Mouse (Mus musculus) cerebellum, postnatal 4 days (tissue): ENCODE data around the gene Ift122.
A peak's percentile ranks its signal among the peaks of the same experiment; 100 is the strongest.
"Not testable (repeated sequence)": the region's sequence is repeated elsewhere in the genome, so short reads cannot be mapped to it uniquely, and the experiment has no call there.

Source experiments
- DNase-seq, 2 experiments: peaks; one replicate each; pipeline ENCODE4 v3.0.0; 2022; ENCODE audit warnings: low spot score in 2 of 2, mixed read lengths in 1 of 2

Gene Ift122

GRCm38 (mm10) chr6:115846640-115847411 lies 6.4 kb upstream of the Ift122 start:
- peak in 1 of 2 experiments; percentile 56 for DNase-seq

GRCm38 (mm10) chr6:115848598-115849304 lies 4.5 kb upstream of the Ift122 start:
- DNase-seq = no peak

GRCm38 (mm10) chr6:115852446-115853090 lies 702 bp upstream of the Ift122 start:
- DNase-seq = no peak

DNA sequence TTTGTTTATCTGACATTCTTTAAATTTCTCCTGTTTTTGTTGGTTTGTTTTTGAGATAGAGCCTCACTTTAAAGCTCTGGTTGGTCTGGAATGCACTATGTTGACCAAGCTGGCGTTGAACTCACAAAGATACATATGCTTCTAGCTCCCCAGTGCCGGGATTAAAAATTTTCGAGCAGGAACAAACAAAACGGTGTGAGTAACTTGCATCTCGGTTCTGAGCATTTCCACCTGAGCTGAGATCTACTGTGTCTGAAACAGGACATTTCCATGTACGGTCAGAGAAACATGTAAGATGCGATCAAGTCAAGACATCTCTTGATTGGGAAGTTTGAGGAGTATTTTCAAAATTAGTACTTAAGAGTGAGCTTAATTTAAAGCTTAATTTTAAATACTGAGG lies 715 bp downstream of the Ift122 start:
- no peak for DNase-seq

DNA sequence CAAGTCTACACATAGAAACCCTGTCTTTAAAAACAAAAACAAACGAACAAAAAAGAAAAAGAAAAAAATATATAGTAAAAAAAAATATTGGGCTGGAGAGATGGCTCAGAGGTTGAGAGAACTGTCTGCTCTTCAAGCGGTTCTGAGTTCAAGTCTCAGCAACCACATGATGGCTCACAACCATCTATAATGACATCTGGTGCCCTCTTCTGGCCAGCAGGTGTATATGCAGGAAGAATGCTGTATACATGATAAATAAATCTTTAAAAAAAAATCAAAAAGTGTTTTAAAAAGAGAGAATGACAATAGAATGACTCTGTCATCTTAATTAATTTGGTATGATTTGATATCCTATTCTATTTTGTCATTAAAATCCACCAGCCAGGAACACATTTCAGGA lies 1.2 kb downstream of the Ift122 start:
- DNase-seq = no peak

DNA sequence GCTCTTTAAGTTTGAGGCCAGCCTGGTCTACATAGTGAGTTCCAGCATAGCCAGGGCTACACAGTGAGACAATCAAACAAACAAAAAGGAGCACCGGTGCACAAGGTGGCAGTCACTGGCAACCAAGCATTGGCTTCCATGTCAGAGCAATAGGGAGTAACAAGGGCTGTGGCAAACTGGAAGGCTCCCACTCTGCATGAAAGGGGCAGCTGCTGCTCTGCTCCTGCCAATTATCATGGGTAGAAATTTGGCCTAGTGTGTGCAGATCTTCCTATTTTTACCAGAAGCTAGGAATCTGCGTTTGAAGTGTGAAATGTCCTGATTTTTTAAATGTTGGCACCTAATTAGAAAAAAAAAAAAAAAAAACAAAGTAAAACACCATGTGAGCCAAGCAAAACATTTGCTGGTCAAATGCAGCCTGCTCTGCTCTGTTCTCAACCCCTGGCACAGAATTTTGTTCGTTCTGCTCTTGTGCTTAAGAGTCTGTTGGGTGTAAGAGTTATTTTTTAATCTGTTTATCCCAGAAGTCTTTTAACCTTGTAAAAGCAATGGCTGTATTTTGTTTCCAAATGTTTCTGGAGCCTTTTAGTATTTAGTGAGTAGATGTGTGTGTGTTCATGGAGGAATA lies 2.6 kb downstream of the Ift122 start:
- no peak for DNase-seq

DNA sequence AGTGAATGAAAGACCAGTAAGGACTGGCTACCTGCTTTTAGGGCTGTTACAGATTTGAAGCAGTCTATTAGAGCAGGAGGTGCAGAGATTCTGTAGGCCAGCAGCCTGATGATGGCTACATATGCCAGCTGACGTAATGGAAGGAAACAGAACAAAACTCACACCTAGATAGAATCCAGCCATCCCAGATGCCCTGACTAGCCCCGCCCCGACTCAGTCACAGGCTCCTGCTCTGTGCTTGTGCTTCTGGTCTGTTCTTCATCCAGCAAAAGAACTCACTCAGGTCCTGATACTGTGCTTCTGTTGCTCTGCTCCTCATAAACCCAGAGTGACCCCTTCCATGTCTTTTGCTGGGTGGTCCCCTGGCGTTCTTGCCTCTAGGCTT lies 3.1 kb downstream of the Ift122 start:
- no peak for DNase-seq

GRCm38 (mm10) chr6:115859258-115859657 lies 6.0 kb downstream of the Ift122 start:
- no peak for DNase-seq

GRCm38 (mm10) chr6:115860027-115860556 lies 6.8 kb downstream of the Ift122 start:
- no peak for DNase-seq

DNA sequence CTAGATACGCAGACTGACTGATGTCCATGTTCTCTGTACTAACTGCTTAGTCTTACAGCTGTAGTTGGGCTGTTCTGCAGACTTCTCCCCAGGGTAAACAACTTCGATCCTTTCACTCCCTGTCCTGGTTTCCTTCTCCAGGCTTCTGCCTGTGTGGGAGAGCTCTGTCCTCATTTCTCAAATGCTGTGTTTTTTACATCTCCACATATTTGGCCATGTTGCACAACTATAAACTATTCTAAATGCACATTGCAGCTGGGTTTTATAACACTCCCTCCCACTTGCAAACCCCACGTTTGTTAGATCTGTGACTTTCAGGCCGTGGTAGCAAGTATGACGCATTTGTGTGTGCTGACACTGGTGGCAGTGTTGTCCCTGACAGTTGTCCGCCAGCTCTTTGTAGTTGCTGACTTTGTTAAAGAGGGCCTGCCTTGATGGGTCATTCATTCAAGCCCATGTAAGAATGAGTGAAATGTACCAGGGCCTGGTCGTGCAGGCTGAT lies 10.1 kb downstream of the Ift122 start:
- no peak for DNase-seq

- no peak for DNase-seq
These were observed 12.0 kb downstream of the Ift122 start for GRCm38 (mm10) chr6:115865246-115865645.

- DNase-seq = not testable (repeated sequence)
These were observed 13.9 kb downstream of the Ift122 start for GRCm38 (mm10) chr6:115867157-115867556.

GRCm38 (mm10) chr6:115871318-115871717 lies 18.0 kb downstream of the Ift122 start:
- not testable (repeated sequence) for DNase-seq

DNA sequence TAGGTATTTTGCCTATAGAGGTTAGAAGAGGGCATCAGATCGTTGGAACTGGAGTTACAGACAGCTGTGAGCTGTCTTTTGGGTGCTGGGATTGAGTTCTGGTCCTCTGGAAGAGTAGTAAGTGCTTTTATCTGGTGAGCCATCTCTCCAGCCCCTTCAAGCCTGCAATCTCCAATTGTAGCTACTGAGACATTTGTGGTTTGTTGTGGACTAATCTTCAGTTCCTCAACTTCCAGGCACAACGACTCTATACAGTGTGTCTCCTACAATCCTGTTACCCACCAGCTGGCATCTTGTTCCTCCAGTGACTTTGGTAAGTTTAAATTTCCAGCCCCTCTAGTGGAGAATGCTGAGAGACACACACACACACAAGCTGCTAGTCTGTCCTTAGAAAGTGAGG lies 24.0 kb downstream of the Ift122 start:
- DNase-seq = no peak

GRCm38 (mm10) chr6:115878694-115879093 lies 25.4 kb downstream of the Ift122 start:
- DNase-seq = no peak

GRCm38 (mm10) chr6:115879736-115880135 lies 26.5 kb downstream of the Ift122 start:
- DNase-seq = no peak

DNA sequence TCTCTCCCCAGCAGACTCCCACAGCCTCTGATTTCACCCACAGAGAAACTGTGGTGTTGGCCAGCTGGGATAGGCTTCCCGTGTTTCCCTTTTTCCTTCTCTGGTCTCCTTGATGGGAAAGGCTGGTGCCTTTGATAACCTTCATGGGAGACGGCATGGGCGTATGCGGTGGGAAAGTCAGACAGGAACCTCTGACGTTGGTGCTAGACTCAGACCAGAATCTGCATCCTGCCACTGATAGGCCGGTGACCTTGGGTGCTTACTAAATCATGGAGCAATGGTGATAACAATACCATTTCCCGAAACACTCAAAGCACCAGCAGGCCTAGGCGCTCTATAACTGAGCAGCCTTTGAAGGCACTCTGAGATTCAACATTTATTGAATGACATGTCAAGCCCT lies 27.5 kb downstream of the Ift122 start:
- no peak for DNase-seq

DNA sequence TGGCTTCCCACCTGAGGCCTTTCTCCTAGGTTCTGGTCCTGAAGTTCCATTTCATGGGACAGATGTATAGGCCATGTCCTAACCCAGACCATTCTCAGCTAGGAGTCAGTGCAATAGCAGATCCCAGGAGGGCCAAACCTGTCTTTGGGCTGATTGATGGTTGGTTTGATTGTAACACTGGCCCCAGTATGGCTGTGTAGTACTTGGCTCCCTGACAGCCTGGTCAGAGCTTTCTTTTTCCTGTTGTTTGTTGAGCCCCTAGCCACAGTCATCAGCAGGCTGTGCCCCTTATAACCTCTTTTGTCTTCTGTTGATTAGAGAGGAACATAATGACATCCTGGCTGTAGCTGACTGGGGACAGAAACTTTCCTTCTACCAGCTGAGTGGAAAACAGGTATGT lies 30.7 kb downstream of the Ift122 start:
- DNase-seq = no peak

- no peak for DNase-seq
These were observed 33.6 kb downstream of the Ift122 start for GRCm38 (mm10) chr6:115886894-115887293.

GRCm38 (mm10) chr6:115888296-115888695 lies 35.0 kb downstream of the Ift122 start:
- DNase-seq = peak in 1 of 2 experiments; percentile 33

GRCm38 (mm10) chr6:115890601-115891000 lies 37.3 kb downstream of the Ift122 start:
- DNase-seq = no peak

DNA sequence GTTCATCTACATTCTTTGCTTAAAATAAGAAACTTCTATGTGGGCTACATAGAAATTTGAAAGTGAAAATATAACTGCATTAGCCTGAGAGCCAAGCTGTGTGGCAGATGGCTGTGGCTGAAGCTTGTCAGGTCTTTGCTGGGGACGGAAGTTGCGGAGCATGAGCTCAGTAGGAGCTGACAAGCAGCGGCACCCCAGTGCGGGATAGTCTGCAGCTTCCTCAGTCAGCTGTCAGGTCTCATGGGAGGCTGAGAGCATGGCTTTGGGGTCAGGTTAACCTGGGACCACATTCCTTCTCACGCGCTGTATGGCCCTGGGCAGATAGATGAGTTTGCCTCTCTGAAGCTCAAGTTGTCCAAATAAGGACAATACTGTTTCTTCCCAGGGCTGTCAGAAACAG lies 37.8 kb downstream of the Ift122 start:
- DNase-seq = no peak
